Mouse (Mus musculus): ENCODE measurements around the gene Zfp30. TPM values are rescaled to one million over a fixed set of nuclear protein-coding genes. Genes with fewer than 3 reads are reported as not detected.
A peak's percentile ranks its signal among the peaks of the same experiment; 100 is the strongest.

Zfp30 gene
- total and polyA plus RNA-seq, 3 experiments: 1.4 to 2.7 TPM; not detected in 1

- DNase-seq (ENCODE audit: low read depth, low spot score): peak; percentile 54
- Histone ChIP-seq H3K4me3 (ENCODE audit: control insufficient read depth in 1 of 2, insufficient read depth in 1 of 2, low read depth in 2 of 2, low read length in 2 of 2) (peak overlapping the region; percentile 80 to 93), H3K36me3 (ENCODE audit: control insufficient read depth in 1 of 2, insufficient read depth in 2 of 2, low read length in 2 of 2) (peaks cover 0 to 1% of the 10 kb centered on the region in 2 experiments; a peak in 1 of 4 replicates), H3K9me3 (replicated peaks; ENCODE audit: insufficient read depth, low read length) (no peaks in the 10 kb centered on the region), H3K9ac (ENCODE audit: control insufficient read depth, low read depth, low read length, poor library complexity, severe bottlenecking) (peak overlapping the region; percentile 79), H3K79me2 (ENCODE audit: control insufficient read depth, insufficient read depth, low read length, poor library complexity) (no peaks in the 10 kb centered on the region; the same call in 1 of the 2 replicates), H3K27ac (ENCODE audit: control insufficient read depth, low read depth, low read length) (no peak overlapping the region), H3K27me3 (ENCODE audit: control insufficient read depth in 1 of 2, insufficient read depth in 2 of 2, low read length in 2 of 2) (no peaks in the 10 kb centered on the region), H3K4me1 (ENCODE audit: control insufficient read depth in 1 of 2, insufficient read depth in 2 of 2, low read length in 2 of 2) (no peaks in the 10 kb centered on the region; a peak in 1 of 4 replicates)
- TF ChIP-seq GABPA (IDR thresholded peaks at IDR 0.05; ENCODE audit: low read depth, low read length): no peak
- TF ChIP-seq MAFK (IDR thresholded peaks at IDR 0.05; ENCODE audit: borderline replicate concordance, low read depth, low read length): no peak
- no peak for TF ChIP-seq MYB (IDR thresholded peaks at IDR 0.05; ENCODE audit: low read depth, low read length)
- TF ChIP-seq ZNF384 (IDR thresholded peaks at IDR 0.05; ENCODE audit: low read depth, low read length): peak; percentile 80
- no peak for TF ChIP-seq CHD1 (IDR thresholded peaks at IDR 0.05; ENCODE audit: low read depth, low read length)
- peak; percentile 50; the same call in 1 of the 2 replicates for TF ChIP-seq MAX (IDR thresholded peaks at IDR 0.05; ENCODE audit: low read length)
- no peak for TF ChIP-seq RCOR1 (IDR thresholded peaks at IDR 0.05; ENCODE audit: low read depth, low read length)
- no peak for TF ChIP-seq USF2 (IDR thresholded peaks at IDR 0.05; ENCODE audit: borderline replicate concordance in 1 of 2, insufficient read depth in 1 of 2, low read depth in 1 of 2, low read length in 2 of 2)
- TF ChIP-seq TCF12 (IDR thresholded peaks at IDR 0.05; ENCODE audit: low read depth, low read length): no peak
- TF ChIP-seq MXI1 (IDR thresholded peaks at IDR 0.05; ENCODE audit: low read depth, low read length): peak; percentile 56
- TF ChIP-seq ZMIZ1 (IDR thresholded peaks at IDR 0.05; ENCODE audit: low read depth, low read length): no peak
- no peak for TF ChIP-seq GATA1 (IDR thresholded peaks at IDR 0.05; ENCODE audit: low read depth, low read length)
- TF ChIP-seq UBTF (IDR thresholded peaks at IDR 0.05; ENCODE audit: borderline replicate concordance, insufficient read depth, low read depth, low read length): no peak
- no peak for TF ChIP-seq EP300 (IDR thresholded peaks at IDR 0.05; ENCODE audit: low read depth in 1 of 2, low read length in 2 of 2)
- TF ChIP-seq SIN3A (IDR thresholded peaks at IDR 0.05; ENCODE audit: low read length): peak; percentile 17; the same call in 1 of the 2 replicates
- peak; percentile 24; the same call in 1 of the 2 replicates for TF ChIP-seq USF1 (IDR thresholded peaks at IDR 0.05; ENCODE audit: low read depth, low read length)
- TF ChIP-seq TBP (IDR thresholded peaks at IDR 0.05; ENCODE audit: low read depth, low read length): peak; percentile 54; the same call in 1 of the 2 replicates
- TF ChIP-seq ZKSCAN1 (IDR thresholded peaks at IDR 0.05; ENCODE audit: low read depth, low read length): no peak
- TF ChIP-seq MYC (IDR thresholded peaks at IDR 0.05; ENCODE audit: low read depth, low read length): no peak
- no peak for TF ChIP-seq POLR2A (IDR thresholded peaks at IDR 0.05; ENCODE audit: control insufficient read depth in 1 of 2, insufficient read depth in 1 of 2, low read depth in 1 of 2, low read length in 2 of 2, poor library complexity in 1 of 2)
These were observed 1.2 kb downstream of the Zfp30 start for GRCm38 (mm10) chr7:29785023-29785422.

- peaks cover 0 to 1% of the 10 kb centered on the region in 2 experiments; a peak in 1 of 4 replicates for H3K36me3 ChIP-seq (ENCODE audit: control insufficient read depth in 1 of 2, insufficient read depth in 2 of 2, low read length in 2 of 2)
- DNase-seq (ENCODE audit: low read depth, low spot score): no peak
- no peak overlapping the region for H3K4me3 ChIP-seq (ENCODE audit: control insufficient read depth in 1 of 2, insufficient read depth in 1 of 2, low read depth in 2 of 2, low read length in 2 of 2)
- no peak overlapping the region for H3K9ac ChIP-seq (ENCODE audit: control insufficient read depth, low read depth, low read length, poor library complexity, severe bottlenecking)
- H3K79me2 ChIP-seq (ENCODE audit: control insufficient read depth, insufficient read depth, low read length, poor library complexity): no peaks in the 10 kb centered on the region; the same call in 1 of the 2 replicates
- no peaks in the 10 kb centered on the region for H3K27me3 ChIP-seq (ENCODE audit: control insufficient read depth in 1 of 2, insufficient read depth in 2 of 2, low read length in 2 of 2)
- H3K4me1 ChIP-seq (ENCODE audit: control insufficient read depth in 1 of 2, insufficient read depth in 2 of 2, low read length in 2 of 2): no peaks in the 10 kb centered on the region; a peak in 1 of 4 replicates
- H3K27ac ChIP-seq (ENCODE audit: control insufficient read depth, low read depth, low read length): no peak overlapping the region
- H3K9me3 ChIP-seq (replicated peaks; ENCODE audit: insufficient read depth, low read length): no peaks in the 10 kb centered on the region
- TF ChIP-seq ELF1 (IDR thresholded peaks at IDR 0.05; ENCODE audit: low read depth, low read length) (no peak), E2F4 (IDR thresholded peaks at IDR 0.05; ENCODE audit: borderline replicate concordance, low read depth, low read length) (no peak), TCF12 (IDR thresholded peaks at IDR 0.05; ENCODE audit: low read depth, low read length) (no peak), RAD21 (IDR thresholded peaks at IDR 0.05; ENCODE audit: low read depth, low read length) (no peak), ETS1 (IDR thresholded peaks at IDR 0.05; ENCODE audit: low read depth, low read length) (no peak), EP300 (IDR thresholded peaks at IDR 0.05; ENCODE audit: low read depth in 1 of 2, low read length in 2 of 2) (no peak), MAX (IDR thresholded peaks at IDR 0.05; ENCODE audit: low read length) (no peak), UBTF (IDR thresholded peaks at IDR 0.05; ENCODE audit: borderline replicate concordance, insufficient read depth, low read depth, low read length) (no peak)
These were observed 2.1 kb downstream of the Zfp30 start for GRCm38 (mm10) chr7:29785888-29786287.
